Mouse (Mus musculus) telencephalon, adult 2 months (tissue): ENCODE results near the gene Urod.

Source experiments
- DNase-seq: peaks from one replicate; pipeline ENCODE4 v3.0.0-alpha.2; 2011; ENCODE audit warnings: low read depth, low spot score

Urod gene

GRCm38 (mm10) chr4:116993672-116994621 lies at the start of gene Urod:
Gene Urod (minus strand): TSS chr4:116994413.
- DNase-seq, result peak; percentile 93

- DNase-seq, result no peak
Observed at GRCm38 (mm10) chr4:117041283-117041721, 47.1 kb upstream of the Urod start.

GRCm38 (mm10) chr4:117040791-117041190 lies 46.6 kb upstream of the Urod start:
- no peak for DNase-seq

- peak; percentile 61 for DNase-seq
Observed at GRCm38 (mm10) chr4:117039925-117040687, 45.9 kb upstream of the Urod start.

- no peak for DNase-seq
Observed at GRCm38 (mm10) chr4:117031105-117031504, 36.9 kb upstream of the Urod start.

GRCm38 (mm10) chr4:117023469-117023868 lies 29.3 kb upstream of the Urod start:
- no peak for DNase-seq

- peak; percentile 90 for DNase-seq
Observed at GRCm38 (mm10) chr4:117019206-117020134, 25.3 kb upstream of the Urod start, which contains the start of gene Eif2b3. Gene Eif2b3 (plus strand): TSS chr4:117019402.

GRCm38 (mm10) chr4:117018327-117018726 lies 24.1 kb upstream of the Urod start:
- DNase-seq, result no peak

- no peak for DNase-seq
Observed at GRCm38 (mm10) chr4:117017738-117018137, 23.5 kb upstream of the Urod start.

GRCm38 (mm10) chr4:117014901-117015415 lies 20.7 kb upstream of the Urod start:
- DNase-seq, result no peak

- DNase-seq, result no peak
Observed at GRCm38 (mm10) chr4:117013596-117013995, 19.4 kb upstream of the Urod start.

- no peak for DNase-seq
Observed at GRCm38 (mm10) chr4:117010231-117010630, 16.0 kb upstream of the Urod start.

GRCm38 (mm10) chr4:117007058-117007457 lies 12.8 kb upstream of the Urod start:
- no peak for DNase-seq

GRCm38 (mm10) chr4:117005611-117006400 lies 11.6 kb upstream of the Urod start:
- no peak for DNase-seq

- DNase-seq, result no peak
Observed at GRCm38 (mm10) chr4:117004649-117005048, 10.4 kb upstream of the Urod start.

GRCm38 (mm10) chr4:117002543-117003521 lies 8.6 kb upstream of the Urod start:
- DNase-seq, result no peak

GRCm38 (mm10) chr4:117001957-117002356 lies 7.7 kb upstream of the Urod start:
- DNase-seq, result no peak

- DNase-seq, result no peak
Observed at GRCm38 (mm10) chr4:116999513-117000154, 5.4 kb upstream of the Urod start.

GRCm38 (mm10) chr4:116995798-116996135 lies 1.6 kb upstream of the Urod start:
- no peak for DNase-seq
